Mouse (Mus musculus) embryonic facial prominence, embryonic 14.5 days (tissue): ENCODE measurements around the gene 1700019N19Rik. TPM values are rescaled to one million over a fixed set of nuclear protein-coding genes. Genes with fewer than 3 reads are reported as not detected.

Experiments used
- ATAC-seq: fragments of 200-750 bp; cut with Nextera tagmentation; 2 replicates; pipeline ENCODE4 v1.8.0; 2017; ENCODE audit warnings: low read depth, moderate number of reproducible peaks, moderate TSS enrichment
- DNase-seq: peaks from one replicate; pipeline ENCODE4 v3.0.0-alpha.2; 2015; ENCODE audit warnings: low spot score
- H3K27ac ChIP-seq: fragments of 300-500 bp; sonication (generic); replicated peaks from 2 replicates; pipeline ENCODE4 v1.5.1; 2014; ENCODE audit warnings: low read depth, mild to moderate bottlenecking, low read length, moderate library complexity
- H3K27me3 ChIP-seq: fragments of 300-500 bp; sonication (generic); replicated peaks from 2 replicates; pipeline ENCODE4 v1.6.1; 2014; ENCODE audit warnings: low read length; ENCODE audit not compliant: control insufficient read depth, insufficient read depth
- H3K36me3 ChIP-seq: fragments of 300-500 bp; sonication (generic); 2 replicates; pipeline ENCODE4 v1.6.1; 2014; ENCODE audit warnings: low read length, mixed read lengths; ENCODE audit not compliant: control insufficient read depth, insufficient read depth
- H3K4me1 ChIP-seq: fragments of 300-500 bp; sonication (generic); 2 replicates; pipeline ENCODE4 v1.6.1; 2014; ENCODE audit warnings: antibody characterized with exemption, low read length; ENCODE audit not compliant: control insufficient read depth, insufficient read depth
- H3K4me2 ChIP-seq: fragments of 300-500 bp; sonication (generic); 2 replicates; pipeline ENCODE4 v1.6.1; 2014; ENCODE audit warnings: low read depth, mild to moderate bottlenecking, low read length, moderate library complexity, mixed read lengths
- H3K4me3 ChIP-seq: fragments of 300-500 bp; sonication (generic); 2 replicates; pipeline ENCODE4 v1.5.1; 2014; ENCODE audit warnings: low read depth, mild to moderate bottlenecking, low read length
- H3K9ac ChIP-seq: fragments of 300-500 bp; sonication (generic); 2 replicates; pipeline ENCODE4 v1.6.1; 2014; ENCODE audit warnings: low read depth, mild to moderate bottlenecking, low read length, moderate library complexity, mixed read lengths
- H3K9me3 ChIP-seq: fragments of 300-500 bp; sonication (generic); 2 replicates; pipeline ENCODE4 v1.6.1; 2016; ENCODE audit warnings: low read length; ENCODE audit not compliant: control insufficient read depth
- WGBS: fragments of 180-500 bp; shearing (Covaris S2); extraction: QIAGEN DNeasy Blood & Tissue Kit; methylation state at CpG from one replicate; pipeline ENCODE4 v1.1.7; 2014; 5-methylcytosine and 5-hydroxymethylcytosine counted together
- polyA plus RNA-seq: library from polyadenylated mRNA; unstranded; fragments of >200 nt; fragmentation: Nextera tagmentation; extraction: Ambion mirVana; gene quantifications from 2 replicates; pipeline ENCODE4 v1.2.1, GENCODE M21; 2014

Gene 1700019N19Rik
- polyA plus RNA-seq: not detected in 2 replicates

DNA sequence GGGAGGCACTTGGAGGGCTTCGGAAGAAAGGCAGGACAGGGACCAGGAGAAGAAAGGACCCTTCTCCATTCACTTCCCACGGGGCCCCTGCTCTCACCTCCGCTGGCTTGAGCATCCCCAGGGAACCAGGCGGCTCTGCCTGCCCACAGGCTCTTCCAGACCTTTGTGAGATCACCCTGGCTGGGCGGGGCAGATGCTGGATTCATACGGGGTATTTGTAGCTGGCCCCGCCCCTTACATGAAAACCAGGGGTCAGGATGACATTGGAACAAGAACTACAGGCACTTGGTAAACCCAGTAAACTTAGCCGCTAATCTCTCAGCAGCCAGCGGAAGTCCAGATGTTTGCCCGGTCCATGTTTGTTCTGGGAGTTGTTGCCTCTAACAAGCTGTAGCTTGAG is at the start of gene 1700019N19Rik:
1700019N19Rik (minus strand) TSS at position 178 of the 400 bp plus-strand sequence.
- 0 out of 2 replicates have a peak, but pooled peaks cover 3% of the 10 kb centered on the region for H3K4me1 ChIP-seq
- H3K27ac ChIP-seq: no peak within 1 kb of the TSS
- no peak for ATAC-seq
- no peaks in the 10 kb centered on the region for H3K9me3 ChIP-seq
- H3K4me2 ChIP-seq: no peak within 1 kb of the TSS
- no peak within 1 kb of the TSS for H3K9ac ChIP-seq
- H3K36me3 ChIP-seq: 0 out of 2 replicates have a peak, but pooled peaks cover 2% of the 10 kb centered on the region
- 32% methylated on average over 10 of the region's 10 CpGs for WGBS
- H3K27me3 ChIP-seq: no peaks in the 10 kb centered on the region
- H3K4me3 ChIP-seq: no peak within 1 kb of the TSS
- no peak for DNase-seq

DNA sequence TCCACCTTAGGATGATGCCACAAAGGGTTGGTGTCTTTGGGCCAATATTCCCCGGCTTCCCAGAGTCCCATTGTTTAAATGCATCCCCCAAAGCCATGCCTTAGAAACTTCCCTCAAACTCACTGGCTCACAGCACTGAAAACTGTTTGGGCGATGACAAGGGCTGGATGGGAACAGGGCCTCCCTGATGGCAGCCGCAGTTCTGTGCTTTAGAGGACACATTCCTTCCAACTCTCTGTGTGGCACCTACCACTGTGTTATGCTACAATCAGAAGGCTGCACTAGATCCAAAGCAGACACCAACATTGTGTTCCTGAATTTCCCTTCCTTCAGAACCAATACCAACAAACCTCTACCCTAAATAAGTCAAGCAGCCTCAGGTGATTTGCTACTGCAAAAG is 49.3 kb upstream of the 1700019N19Rik start:
- 84% methylated on average over 3 of the region's 3 CpGs for WGBS
- Histone ChIP-seq H3K4me3 (no peak overlapping the region), H3K4me2 (no peak overlapping the region), H3K27me3 (no peaks in the 10 kb centered on the region), H3K9ac (no peak overlapping the region), H3K4me1 (no peaks in the 10 kb centered on the region), H3K9me3 (no peaks in the 10 kb centered on the region), H3K27ac (no peak overlapping the region), H3K36me3 (no peaks in the 10 kb centered on the region)
- DNase-seq: no peak
- no peak for ATAC-seq

DNA sequence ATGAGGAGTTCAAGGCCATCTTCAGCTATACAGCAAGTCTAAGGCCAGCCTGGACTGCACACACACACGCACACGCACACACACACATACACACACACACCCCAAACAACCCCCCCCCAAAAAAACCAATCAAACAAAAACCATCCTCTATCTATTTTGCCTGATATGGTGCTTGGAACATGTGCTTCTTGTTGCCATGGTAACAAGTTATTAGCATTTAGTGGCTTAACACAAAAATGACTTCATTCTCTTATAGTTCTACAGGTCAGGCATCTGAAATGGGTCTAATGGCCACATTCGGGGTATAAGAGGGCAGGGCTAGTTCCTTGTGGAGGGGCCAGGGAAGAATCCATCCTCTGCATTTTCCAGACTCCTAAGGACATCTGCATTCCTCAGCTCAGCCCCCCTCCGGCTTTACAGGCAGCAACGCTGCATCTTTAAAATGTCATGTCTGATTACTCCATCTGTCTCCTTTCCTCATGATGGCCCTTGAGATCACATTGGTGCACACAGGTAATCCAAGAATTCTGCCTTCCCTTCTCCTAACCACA is 46.5 kb upstream of the 1700019N19Rik start:
- Histone ChIP-seq H3K9me3 (no peaks in the 10 kb centered on the region), H3K27ac (no peak overlapping the region), H3K4me1 (no peaks in the 10 kb centered on the region), H3K27me3 (no peaks in the 10 kb centered on the region), H3K4me2 (no peak overlapping the region), H3K36me3 (no peaks in the 10 kb centered on the region), H3K9ac (no peak overlapping the region), H3K4me3 (no peak overlapping the region)
- no peak for DNase-seq
- no peak for ATAC-seq
- 82% methylated on average over 5 of the region's 5 CpGs for WGBS

DNA sequence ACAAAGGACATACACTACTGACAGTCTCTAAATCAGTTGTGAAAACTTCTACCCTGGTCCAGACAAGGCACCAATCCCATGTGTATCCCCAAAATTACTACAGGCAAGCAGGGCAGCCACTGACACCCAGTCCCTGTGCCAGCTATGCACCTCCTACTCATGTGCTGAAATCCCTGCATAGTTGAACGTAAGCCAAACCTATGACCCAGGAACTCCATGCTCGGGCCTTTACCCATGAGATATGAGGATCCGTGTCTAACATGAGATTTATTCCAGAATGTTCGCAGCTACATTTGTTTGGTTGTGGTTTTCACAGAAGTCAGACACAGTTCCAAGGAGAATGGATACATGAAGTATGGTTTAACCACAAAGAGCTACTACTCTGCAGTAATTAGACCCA is 45.5 kb upstream of the 1700019N19Rik start:
- H3K9ac ChIP-seq: no peak overlapping the region
- H3K4me1 ChIP-seq: no peaks in the 10 kb centered on the region
- no peaks in the 10 kb centered on the region for H3K9me3 ChIP-seq
- DNase-seq (peak; percentile 69), ATAC-seq (peak; percentile 37; the same call in 1 of the 2 replicates)
- H3K27ac ChIP-seq: no peak overlapping the region
- no peak overlapping the region for H3K4me3 ChIP-seq
- no peaks in the 10 kb centered on the region for H3K36me3 ChIP-seq
- 55% methylated on average over 4 of the region's 4 CpGs for WGBS
- H3K27me3 ChIP-seq: no peaks in the 10 kb centered on the region
- H3K4me2 ChIP-seq: no peak overlapping the region

DNA sequence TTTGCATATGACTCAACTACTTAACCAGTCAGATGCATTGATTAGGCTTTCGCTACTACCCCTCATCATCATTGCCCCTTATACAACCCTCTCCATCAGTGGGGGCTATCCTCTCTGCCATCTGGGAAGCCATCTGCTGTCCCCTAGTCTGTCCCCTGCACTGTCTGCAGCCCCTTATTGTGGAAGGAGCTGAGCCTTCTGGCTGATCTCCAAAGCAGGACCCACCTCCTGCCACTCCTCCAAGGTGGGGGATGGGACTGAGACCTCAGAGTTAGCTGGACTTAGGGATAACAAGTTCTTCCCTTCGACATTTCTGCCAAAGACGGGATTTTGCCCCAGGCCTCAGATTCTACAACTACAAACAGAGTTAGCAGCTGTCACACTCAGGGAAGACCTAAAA is 45.1 kb upstream of the 1700019N19Rik start:
- DNase-seq: no peak
- Histone ChIP-seq H3K36me3 (no peaks in the 10 kb centered on the region), H3K4me1 (no peaks in the 10 kb centered on the region), H3K4me3 (no peak overlapping the region), H3K4me2 (no peak overlapping the region), H3K9ac (no peak overlapping the region), H3K27ac (no peak overlapping the region), H3K27me3 (no peaks in the 10 kb centered on the region), H3K9me3 (no peaks in the 10 kb centered on the region)
- 52% methylated on average over 3 of the region's 3 CpGs for WGBS
- no peak for ATAC-seq

DNA sequence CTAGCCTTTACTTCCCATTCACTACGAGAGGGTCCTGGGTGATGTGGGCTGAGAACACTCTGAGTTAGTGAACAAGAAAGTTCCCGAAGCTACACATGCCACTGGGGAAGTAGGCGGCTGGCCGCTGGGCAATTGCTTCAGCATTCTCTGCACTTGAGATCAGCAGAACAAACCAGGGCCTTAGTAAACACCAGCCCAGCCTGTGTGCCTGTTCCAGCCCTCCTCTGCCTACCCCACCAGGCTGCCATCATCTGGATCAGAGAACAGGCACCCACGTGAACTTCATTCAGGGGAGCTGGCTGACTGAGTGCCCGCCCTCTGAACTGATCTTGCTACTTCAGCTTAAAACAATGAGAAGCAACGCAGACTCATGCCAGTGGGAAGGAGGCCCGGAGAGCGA is 44.4 kb upstream of the 1700019N19Rik start:
- Histone ChIP-seq H3K36me3 (no peaks in the 10 kb centered on the region), H3K9ac (no peak overlapping the region), H3K4me1 (no peaks in the 10 kb centered on the region), H3K4me2 (no peak overlapping the region), H3K27me3 (no peaks in the 10 kb centered on the region), H3K27ac (no peak overlapping the region), H3K9me3 (no peaks in the 10 kb centered on the region), H3K4me3 (no peak overlapping the region)
- ATAC-seq (no peak), DNase-seq (no peak)
- WGBS: 68% methylated on average over 9 of the region's 9 CpGs

DNA sequence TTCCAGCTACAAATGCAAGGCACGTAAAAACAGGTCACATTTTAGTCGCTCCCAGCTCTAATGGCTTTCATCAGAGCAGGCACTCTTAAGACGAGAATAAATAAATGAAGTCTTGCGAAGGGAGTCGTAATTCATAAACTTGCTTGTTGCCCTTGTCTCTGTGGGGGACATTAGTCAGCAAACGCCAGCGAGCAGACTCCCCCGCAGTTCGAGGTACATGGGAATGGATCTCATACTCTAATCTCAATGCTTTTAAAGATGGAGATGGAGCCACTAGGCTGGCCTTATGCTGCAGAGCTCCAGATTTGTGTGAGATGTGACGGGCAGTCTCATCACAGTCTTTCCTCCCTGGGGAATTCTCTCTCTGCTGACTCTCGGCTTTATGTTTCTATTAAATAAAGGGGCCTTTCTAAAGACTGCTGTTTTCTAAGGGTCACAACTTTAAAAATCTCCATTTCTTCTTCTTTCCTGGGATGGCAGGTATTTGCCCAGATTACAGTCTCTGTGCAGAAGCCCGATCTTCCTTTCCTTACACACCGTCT is 39.4 kb upstream of the 1700019N19Rik start:
- H3K27ac ChIP-seq: no peak overlapping the region
- H3K36me3 ChIP-seq: no peaks in the 10 kb centered on the region
- DNase-seq: no peak
- H3K4me3 ChIP-seq: no peak overlapping the region
- WGBS: 56% methylated on average over 13 of the region's 13 CpGs
- H3K9ac ChIP-seq: no peak overlapping the region
- H3K9me3 ChIP-seq: no peaks in the 10 kb centered on the region
- no peaks in the 10 kb centered on the region for H3K27me3 ChIP-seq
- H3K4me2 ChIP-seq: no peak overlapping the region
- no peaks in the 10 kb centered on the region for H3K4me1 ChIP-seq
- ATAC-seq: no peak

DNA sequence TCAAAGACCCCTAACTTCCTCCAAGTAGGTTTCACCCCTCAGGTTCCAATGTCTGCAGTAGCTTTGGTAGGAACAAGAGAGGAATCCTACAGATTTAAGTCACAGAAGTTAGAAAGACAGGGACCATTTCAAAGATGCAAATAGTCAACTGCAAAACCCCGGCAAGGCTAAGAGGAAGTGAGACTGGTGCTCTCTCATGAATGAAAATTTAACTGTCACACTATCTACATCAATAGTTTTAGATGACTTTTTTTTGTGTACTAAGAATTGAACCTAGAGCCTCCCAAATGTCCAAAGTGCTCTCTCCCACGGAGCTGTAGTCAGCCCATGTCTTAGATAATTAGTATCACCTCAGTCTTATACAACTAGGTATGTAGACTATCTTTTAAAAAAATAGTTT is 38.7 kb upstream of the 1700019N19Rik start:
- no peak overlapping the region for H3K4me3 ChIP-seq
- H3K36me3 ChIP-seq: no peaks in the 10 kb centered on the region
- no peak overlapping the region for H3K9ac ChIP-seq
- 70% methylated on average over 2 of the region's 2 CpGs for WGBS
- no peak for DNase-seq
- H3K9me3 ChIP-seq: no peaks in the 10 kb centered on the region
- ATAC-seq: no peak
- no peak overlapping the region for H3K4me2 ChIP-seq
- no peaks in the 10 kb centered on the region for H3K4me1 ChIP-seq
- no peak overlapping the region for H3K27ac ChIP-seq
- H3K27me3 ChIP-seq: no peaks in the 10 kb centered on the region

DNA sequence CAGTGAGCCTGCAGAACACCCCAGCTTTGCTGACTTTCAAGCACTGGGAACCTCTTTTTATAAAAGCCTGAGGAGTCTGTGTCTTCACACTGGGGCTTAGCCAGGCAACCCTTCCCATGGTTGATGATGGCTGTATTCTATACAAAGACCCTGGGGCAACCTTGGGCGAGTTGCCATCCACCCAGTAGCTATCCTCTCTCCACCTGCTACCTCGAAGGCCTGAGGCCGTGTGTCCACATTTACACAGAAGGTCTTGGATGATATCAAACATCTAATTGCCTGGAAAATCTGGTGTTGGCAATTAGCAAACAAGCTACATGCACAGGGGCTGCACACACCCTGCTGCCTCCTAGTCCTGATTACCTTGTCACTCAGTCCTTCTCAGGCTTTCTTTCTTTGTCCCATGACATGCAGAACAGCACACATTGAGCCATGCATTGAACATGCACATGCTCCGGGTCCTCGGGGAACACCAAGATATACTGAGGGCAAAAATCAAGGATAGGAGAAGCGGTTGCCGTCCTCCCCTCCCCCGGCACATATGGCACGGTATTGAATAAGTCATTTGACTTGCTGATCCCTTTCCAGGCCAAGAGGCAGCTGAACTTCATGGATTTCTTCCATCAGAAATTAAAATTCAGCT is 37.1 kb upstream of the 1700019N19Rik start:
- H3K27me3 ChIP-seq: no peaks in the 10 kb centered on the region
- no peaks in the 10 kb centered on the region for H3K4me1 ChIP-seq
- no peaks in the 10 kb centered on the region for H3K9me3 ChIP-seq
- H3K9ac ChIP-seq: no peak overlapping the region
- DNase-seq (no peak), ATAC-seq (no peak)
- no peak overlapping the region for H3K4me2 ChIP-seq
- 74% methylated on average over 9 of the region's 9 CpGs for WGBS
- no peak overlapping the region for H3K4me3 ChIP-seq
- H3K36me3 ChIP-seq: no peaks in the 10 kb centered on the region
- no peak overlapping the region for H3K27ac ChIP-seq
